Mouse (Mus musculus): ENCODE results near the gene Ddb2. TPM values are rescaled to one million over a fixed set of nuclear protein-coding genes. Genes with fewer than 3 reads are reported as not detected.

The Ddb2 gene
- total RNA-seq, 2 experiments from 2014 or later: 11.7 to 14.4 TPM

GRCm38 (mm10) chr2:91206254-91206775 is 30.5 kb downstream of the Ddb2 start:
- no peak overlapping the region; the same call in 1 of the 2 replicates for H3K27ac ChIP-seq
- no peak for DNase-seq (ENCODE audit: extremely low spot score in 1 of 2, low spot score in 2 of 2)
- TF ChIP-seq CTCF (IDR thresholded peaks at IDR 0.05): no peak
- no peak overlapping the region for H3K4me3 ChIP-seq
- intact Hi-C loops (cut with DNase I): no loop called here

- DNase-seq (ENCODE audit: extremely low spot score in 1 of 2, low spot score in 2 of 2): no peak
- peak overlapping the region; percentile 96 for H3K27ac ChIP-seq
- intact Hi-C loops (cut with DNase I): loop anchor here (1.0 to 2.0 kb wide), 3 partner anchors 21 to 133 kb away; partner anchors contain the start of genes Ddb2 and Slc39a13
- H3K4me3 ChIP-seq: peak overlapping the region; percentile 74
- TF ChIP-seq CTCF (IDR thresholded peaks at IDR 0.05): no peak
Observed at GRCm38 (mm10) chr2:91202972-91203656, 33.7 kb downstream of the Ddb2 start.

- peak; percentile 94 to 98 for DNase-seq (ENCODE audit: extremely low spot score in 1 of 2, low spot score in 2 of 2)
- TF ChIP-seq CTCF (IDR thresholded peaks at IDR 0.05): no peak; the same call in 1 of the 2 replicates
- Histone ChIP-seq H3K27ac (peak within 1 kb of the TSS; percentile 96), H3K4me3 (peak within 1 kb of the TSS; percentile 74)
- intact Hi-C loops (cut with DNase I): loop anchor here (1.0 to 2.0 kb wide), 3 partner anchors 20 to 132 kb away; partner anchors contain the start of genes Ddb2 and Slc39a13
Observed at GRCm38 (mm10) chr2:91202222-91202971, 34.4 kb downstream of the Ddb2 start, which contains the start of the genes Nr1h3 and Acp2. Gene Nr1h3, minus strand, starts transcription at chr2:91202834. Gene Acp2, plus strand, starts transcription at chr2:91202885.

- no peak for DNase-seq (ENCODE audit: extremely low spot score in 1 of 2, low spot score in 2 of 2)
- intact Hi-C loops (cut with DNase I): no loop called here
Observed at GRCm38 (mm10) chr2:91198888-91199287, 37.9 kb downstream of the Ddb2 start.

GRCm38 (mm10) chr2:91196577-91197001 is 40.2 kb downstream of the Ddb2 start:
- intact Hi-C loops (cut with DNase I): no loop called here
- Histone ChIP-seq H3K27ac (peak overlapping the region; percentile 64), H3K4me3 (no peak overlapping the region)
- peak in 1 of 2 experiments; percentile 32 for DNase-seq (ENCODE audit: extremely low spot score in 1 of 2, low spot score in 2 of 2)
- no peak for TF ChIP-seq CTCF (IDR thresholded peaks at IDR 0.05)

More at GRCm38 (mm10) chr2:91198888-91199287, 37.9 kb downstream of the Ddb2 start:
- H3K4me3 ChIP-seq: no peak overlapping the region
- H3K27ac ChIP-seq: no peak overlapping the region; the same call in none of the 2 replicates
- TF ChIP-seq CTCF (IDR thresholded peaks at IDR 0.05): no peak

- DNase-seq (ENCODE audit: extremely low spot score in 1 of 2, low spot score in 2 of 2): peak in 1 of 2 experiments; percentile 38
- intact Hi-C loops (cut with DNase I): no loop called here
- peak; percentile 63 for TF ChIP-seq CTCF (IDR thresholded peaks at IDR 0.05)
- Histone ChIP-seq H3K27ac (peak overlapping the region; percentile 45), H3K4me3 (peak overlapping the region; percentile 35)
Observed at GRCm38 (mm10) chr2:91194624-91195332, 42.0 kb downstream of the Ddb2 start.

GRCm38 (mm10) chr2:91190501-91190900 is 46.3 kb downstream of the Ddb2 start:
- intact Hi-C loops (cut with DNase I): no loop called here
- no peak overlapping the region for H3K27ac ChIP-seq
- H3K4me3 ChIP-seq: no peak overlapping the region
- no peak for DNase-seq (ENCODE audit: extremely low spot score in 1 of 2, low spot score in 2 of 2)
- no peak for TF ChIP-seq CTCF (IDR thresholded peaks at IDR 0.05)

- intact Hi-C loops (cut with DNase I): no loop called here
- TF ChIP-seq CTCF (IDR thresholded peaks at IDR 0.05): no peak
- no peak for DNase-seq (ENCODE audit: extremely low spot score in 1 of 2, low spot score in 2 of 2)
- no peak overlapping the region for H3K4me3 ChIP-seq
- H3K27ac ChIP-seq: peak overlapping the region; percentile 55; the same call in 1 of the 2 replicates
Observed at GRCm38 (mm10) chr2:91187431-91187830, 49.4 kb downstream of the Ddb2 start.

- DNase-seq (ENCODE audit: extremely low spot score in 1 of 2, low spot score in 2 of 2): no peak
- no peak overlapping the region for H3K27ac ChIP-seq
- no peak overlapping the region for H3K4me3 ChIP-seq
- no peak for TF ChIP-seq CTCF (IDR thresholded peaks at IDR 0.05)
- intact Hi-C loops (cut with DNase I): no loop called here
Observed at GRCm38 (mm10) chr2:91186208-91186607, 50.6 kb downstream of the Ddb2 start.

GRCm38 (mm10) chr2:91183711-91184405 is 52.9 kb downstream of the Ddb2 start, which contains the start of gene Madd:
Gene Madd, minus strand, starts transcription at chr2:91183837.
- no peak for TF ChIP-seq CTCF (IDR thresholded peaks at IDR 0.05)
- Histone ChIP-seq H3K27ac (peak within 1 kb of the TSS; percentile 97), H3K4me3 (peak within 1 kb of the TSS; percentile 98)
- intact Hi-C loops (cut with DNase I): loop anchor here (2.0 to 5.0 kb wide), 3 partner anchors 53 to 73 kb away; partner anchors contain the start of genes Ddb2 and Mybpc3
- no peak for DNase-seq (ENCODE audit: extremely low spot score in 1 of 2, low spot score in 2 of 2)

Measured in left cerebral cortex, adult 2 months (tissue).